Mouse (Mus musculus) embryonic facial prominence, embryonic 15.5 days (tissue): ENCODE results near the gene Rps15a. TPM values are rescaled to one million over a fixed set of nuclear protein-coding genes. Genes with fewer than 3 reads are reported as not detected.

Experiments
- ATAC-seq: fragments of 200-750 bp; cut with Nextera tagmentation; 2 replicates; pipeline ENCODE4 v1.8.0; 2017; ENCODE audit warnings: low read depth, moderate TSS enrichment; ENCODE audit not compliant: insufficient number of reproducible peaks, low FRiP score, low TSS enrichment
- H3K27ac ChIP-seq: fragments of 300-500 bp; sonication (generic); replicated peaks from 2 replicates; pipeline ENCODE4 v1.5.1; 2015; ENCODE audit warnings: mild to moderate bottlenecking, inconsistent platforms
- H3K27me3 ChIP-seq: fragments of 300-500 bp; sonication (generic); 2 replicates; pipeline ENCODE4 v1.6.1; 2015; ENCODE audit warnings: inconsistent platforms
- H3K36me3 ChIP-seq: fragments of 300-500 bp; sonication (generic); 2 replicates; pipeline ENCODE4 v1.6.1; 2015; ENCODE audit warnings: mild to moderate bottlenecking, inconsistent platforms
- H3K4me1 ChIP-seq: fragments of 300-500 bp; sonication (generic); 2 replicates; pipeline ENCODE4 v1.6.1; 2015; ENCODE audit warnings: inconsistent platforms
- H3K4me2 ChIP-seq: fragments of 300-500 bp; sonication (generic); replicated peaks from 2 replicates; pipeline ENCODE4 v1.6.1; 2015; ENCODE audit warnings: mild to moderate bottlenecking, inconsistent platforms
- H3K4me3 ChIP-seq: fragments of 300-500 bp; sonication (generic); replicated peaks from 2 replicates; pipeline ENCODE4 v1.5.1; 2015; ENCODE audit warnings: mild to moderate bottlenecking, inconsistent platforms
- H3K9ac ChIP-seq: fragments of 300-500 bp; sonication (generic); 2 replicates; pipeline ENCODE4 v1.6.1; 2015; ENCODE audit warnings: inconsistent platforms
- H3K9me3 ChIP-seq: fragments of 300-500 bp; sonication (generic); replicated peaks from 2 replicates; pipeline ENCODE4 v1.6.1; 2016; ENCODE audit warnings: inconsistent platforms
- WGBS: fragments of 180-500 bp; shearing (Covaris S2); methylation state at CpG from one replicate; pipeline ENCODE4 v1.1.7; 2015; 5-methylcytosine and 5-hydroxymethylcytosine counted together
- polyA plus RNA-seq: library from polyadenylated mRNA; unstranded; fragments of >200 nt; fragmentation: Nextera tagmentation; extraction: Ambion mirVana; gene quantifications from 2 replicates; pipeline ENCODE4 v1.2.1, GENCODE M21; 2015

The Rps15a gene
- 775 and 795 TPM in 2 replicates for polyA plus RNA-seq

GRCm38 (mm10) chr7:118115877-118116568 is at the start of gene Rps15a:
Gene Rps15a, minus strand, starts transcription at chr7:118116188.
- Histone ChIP-seq H3K4me2 (peak within 1 kb of the TSS; percentile 70), H3K9ac (peak within 1 kb of the TSS; percentile 96), H3K4me1 (peaks cover 34% of the 10 kb centered on the region), H3K9me3 (no peaks in the 10 kb centered on the region), H3K36me3 (peaks cover 59% of the 10 kb centered on the region), H3K27ac (peak within 1 kb of the TSS; percentile 94), H3K4me3 (peak within 1 kb of the TSS; percentile 96), H3K27me3 (no peaks in the 10 kb centered on the region)
- ATAC-seq: peak; percentile 80
- WGBS: under 1% methylated on average over 40 of the region's 40 CpGs

- Histone ChIP-seq H3K9me3 (no peaks in the 10 kb centered on the region), H3K9ac (no peak overlapping the region), H3K4me1 (no peaks in the 10 kb centered on the region), H3K27me3 (no peaks in the 10 kb centered on the region), H3K27ac (no peak overlapping the region), H3K4me3 (no peak overlapping the region), H3K36me3 (peaks cover 44% of the 10 kb centered on the region), H3K4me2 (no peak overlapping the region)
- ATAC-seq: no peak
- WGBS: 91% methylated on average over 8 of the region's 8 CpGs
Measured at GRCm38 (mm10) chr7:118163006-118163405, 47.0 kb upstream of the Rps15a start.

GRCm38 (mm10) chr7:118160121-118160520 is 44.1 kb upstream of the Rps15a start:
- WGBS: 93% methylated on average over 3 of the region's 3 CpGs
- no peaks in the 10 kb centered on the region for H3K27me3 ChIP-seq

GRCm38 (mm10) chr7:118156461-118156860 is 40.5 kb upstream of the Rps15a start:
- WGBS: 92% methylated on average over 7 of the region's 7 CpGs
- Histone ChIP-seq H3K9ac (no peak overlapping the region), H3K4me2 (no peak overlapping the region), H3K27me3 (no peaks in the 10 kb centered on the region), H3K4me3 (no peak overlapping the region), H3K4me1 (no peaks in the 10 kb centered on the region), H3K9me3 (no peaks in the 10 kb centered on the region), H3K27ac (no peak overlapping the region), H3K36me3 (peaks cover 64% of the 10 kb centered on the region)
- ATAC-seq: no peak

More at GRCm38 (mm10) chr7:118160121-118160520, 44.1 kb upstream of the Rps15a start:
- Histone ChIP-seq H3K36me3 (peaks cover 42% of the 10 kb centered on the region), H3K4me3 (no peak overlapping the region), H3K9me3 (no peaks in the 10 kb centered on the region), H3K4me1 (no peaks in the 10 kb centered on the region), H3K9ac (no peak overlapping the region), H3K27ac (no peak overlapping the region), H3K4me2 (no peak overlapping the region)
- ATAC-seq: no peak

GRCm38 (mm10) chr7:118154150-118154549 is 38.2 kb upstream of the Rps15a start:
- H3K4me2 ChIP-seq: no peak overlapping the region
- 95% methylated on average over 6 of the region's 6 CpGs for WGBS
- no peaks in the 10 kb centered on the region for H3K4me1 ChIP-seq
- no peak overlapping the region for H3K9ac ChIP-seq
- H3K36me3 ChIP-seq: peaks cover 65% of the 10 kb centered on the region
- H3K9me3 ChIP-seq: no peaks in the 10 kb centered on the region
- no peaks in the 10 kb centered on the region for H3K27me3 ChIP-seq
- ATAC-seq: no peak
- no peak overlapping the region for H3K27ac ChIP-seq
- H3K4me3 ChIP-seq: no peak overlapping the region

- Histone ChIP-seq H3K9me3 (no peaks in the 10 kb centered on the region), H3K36me3 (peaks cover 72% of the 10 kb centered on the region), H3K4me1 (no peaks in the 10 kb centered on the region), H3K4me3 (no peak overlapping the region), H3K9ac (no peak overlapping the region), H3K27me3 (no peaks in the 10 kb centered on the region), H3K27ac (no peak overlapping the region), H3K4me2 (no peak overlapping the region)
- 78% methylated on average over 3 of the region's 3 CpGs for WGBS
- ATAC-seq: no peak
Measured at GRCm38 (mm10) chr7:118143602-118144001, 27.6 kb upstream of the Rps15a start.

- Histone ChIP-seq H3K4me2 (no peak overlapping the region), H3K9ac (no peak overlapping the region), H3K27me3 (no peaks in the 10 kb centered on the region), H3K36me3 (peaks cover 67% of the 10 kb centered on the region), H3K4me3 (no peak overlapping the region), H3K9me3 (no peaks in the 10 kb centered on the region), H3K4me1 (no peaks in the 10 kb centered on the region), H3K27ac (no peak overlapping the region)
- 94% methylated on average over 4 of the region's 4 CpGs for WGBS
- ATAC-seq: no peak
Measured at GRCm38 (mm10) chr7:118143123-118143522, 27.1 kb upstream of the Rps15a start.

GRCm38 (mm10) chr7:118141271-118141670 is 25.3 kb upstream of the Rps15a start:
- no peak for ATAC-seq
- Histone ChIP-seq H3K9me3 (no peaks in the 10 kb centered on the region), H3K27me3 (no peaks in the 10 kb centered on the region), H3K4me1 (no peaks in the 10 kb centered on the region), H3K4me3 (no peak overlapping the region), H3K4me2 (no peak overlapping the region), H3K27ac (no peak overlapping the region), H3K9ac (no peak overlapping the region), H3K36me3 (peaks cover 79% of the 10 kb centered on the region)
- 94% methylated on average over 7 of the region's 7 CpGs for WGBS

GRCm38 (mm10) chr7:118135128-118135527 is 19.1 kb upstream of the Rps15a start:
- Histone ChIP-seq H3K9ac (no peak overlapping the region), H3K27me3 (no peaks in the 10 kb centered on the region), H3K4me2 (no peak overlapping the region), H3K4me3 (no peak overlapping the region), H3K4me1 (peaks cover under 1% of the 10 kb centered on the region; the same call in 1 of the 2 replicates), H3K9me3 (no peaks in the 10 kb centered on the region), H3K36me3 (peaks cover 48% of the 10 kb centered on the region), H3K27ac (no peak overlapping the region)
- WGBS: 77% methylated on average over 11 of the region's 11 CpGs
- no peak for ATAC-seq

GRCm38 (mm10) chr7:118129430-118130041 is 13.5 kb upstream of the Rps15a start, which contains the start of gene Arl6ip1:
Gene Arl6ip1, minus strand, starts transcription at chr7:118129662.
- under 1% methylated on average over 39 of the region's 39 CpGs for WGBS
- no peaks in the 10 kb centered on the region for H3K27me3 ChIP-seq
- H3K4me3 ChIP-seq: peak within 1 kb of the TSS; percentile 84
- H3K27ac ChIP-seq: peak within 1 kb of the TSS; percentile 91
- H3K4me1 ChIP-seq: peaks cover 28% of the 10 kb centered on the region
- H3K36me3 ChIP-seq: peaks cover 14% of the 10 kb centered on the region
- H3K9ac ChIP-seq: peak within 1 kb of the TSS; percentile 80
- peak within 1 kb of the TSS; percentile 82 for H3K4me2 ChIP-seq
- H3K9me3 ChIP-seq: no peaks in the 10 kb centered on the region
- peak; percentile 100 for ATAC-seq

- under 1% methylated on average over 21 of the region's 21 CpGs for WGBS
- Histone ChIP-seq H3K27ac (peak overlapping the region; percentile 91), H3K27me3 (no peaks in the 10 kb centered on the region), H3K4me3 (peak overlapping the region; percentile 84), H3K9me3 (no peaks in the 10 kb centered on the region), H3K4me1 (peaks cover 28% of the 10 kb centered on the region), H3K4me2 (peak overlapping the region; percentile 82), H3K36me3 (peaks cover 18% of the 10 kb centered on the region), H3K9ac (peak overlapping the region; percentile 80)
- peak; percentile 64 for ATAC-seq
Measured at GRCm38 (mm10) chr7:118128925-118129429, 13.0 kb upstream of the Rps15a start.
